Mouse (Mus musculus) kidney, postnatal 4 days (tissue): Measurements from ENCODE around the gene AW011738.

Source experiments
- DNase-seq, 2 experiments: peaks; one replicate each; pipeline ENCODE4 v3.0.0; 2021; ENCODE audit warnings: mixed read lengths in 2 of 2

The AW011738 gene

DNA sequence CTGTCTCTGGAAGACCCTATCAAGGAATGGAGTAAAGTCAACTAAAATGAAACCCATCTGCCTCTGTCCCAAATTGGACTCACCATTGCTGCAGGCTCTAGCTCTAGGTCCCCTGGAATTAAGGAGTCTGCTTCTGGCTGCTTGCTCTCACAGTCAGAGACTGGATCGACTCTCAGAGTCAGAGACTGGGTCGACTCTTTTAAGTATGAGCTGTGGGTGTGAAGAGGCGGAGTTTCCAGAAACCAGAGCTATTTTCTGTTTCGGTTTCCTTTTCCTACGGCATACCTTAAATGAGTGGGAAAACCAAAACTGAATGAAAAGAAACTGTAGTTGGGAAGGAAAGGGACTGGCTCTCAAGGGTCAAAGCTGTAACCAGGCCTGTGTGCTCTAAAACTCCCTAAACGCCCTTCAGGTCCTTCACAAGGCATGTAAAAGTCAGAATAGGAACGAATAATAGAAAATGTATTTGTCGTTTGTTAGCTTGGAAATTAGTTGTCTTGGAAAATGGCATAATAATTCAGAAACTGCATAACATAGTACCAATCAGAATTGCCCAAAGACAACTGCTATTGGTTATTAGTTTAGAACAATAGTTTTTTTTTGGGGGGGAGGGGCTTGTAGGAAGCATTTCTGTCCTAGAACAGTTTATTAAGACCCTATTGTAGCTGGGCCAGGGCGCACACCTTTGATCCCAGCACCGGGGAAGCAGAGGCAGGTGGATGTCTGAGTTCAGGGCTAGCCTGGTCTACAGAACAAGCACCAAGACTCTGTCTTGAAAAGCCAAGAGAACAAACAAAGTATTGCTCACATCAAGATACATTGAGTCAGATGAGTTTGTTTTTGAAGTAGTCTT lies 2.3 kb upstream of the AW011738 start, which contains the start of gene Isg15:
TSS of gene Isg15 (minus strand) at position 196 of the 853 bp plus-strand sequence.
- DNase-seq: no peak

GRCm38 (mm10) chr4:156202462-156202893 lies 626 bp upstream of the AW011738 start:
- DNase-seq: no peak

GRCm38 (mm10) chr4:156203413-156204131 lies 468 bp downstream of the AW011738 start:
- DNase-seq: peak; percentile 59 to 70

DNA sequence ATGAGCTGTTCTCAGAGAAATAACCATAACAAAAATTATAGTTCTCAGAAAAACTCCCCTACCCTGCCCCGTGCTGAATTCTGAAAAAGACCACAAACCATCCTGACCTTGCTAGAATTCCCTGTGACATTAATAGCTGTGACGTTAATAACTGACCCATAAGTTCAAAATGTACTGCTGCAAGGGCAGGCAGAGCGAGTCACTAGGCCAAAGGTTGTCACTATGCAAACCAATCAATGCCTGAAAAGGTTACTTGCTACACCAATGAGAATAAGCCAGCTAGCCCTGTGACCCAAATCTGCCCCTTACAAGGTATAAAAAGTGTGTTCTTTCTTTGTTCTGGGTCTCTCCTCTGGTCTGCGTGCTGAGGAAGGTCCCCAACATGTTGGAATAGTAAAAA lies 5.8 kb downstream of the AW011738 start:
- DNase-seq: no peak

DNA sequence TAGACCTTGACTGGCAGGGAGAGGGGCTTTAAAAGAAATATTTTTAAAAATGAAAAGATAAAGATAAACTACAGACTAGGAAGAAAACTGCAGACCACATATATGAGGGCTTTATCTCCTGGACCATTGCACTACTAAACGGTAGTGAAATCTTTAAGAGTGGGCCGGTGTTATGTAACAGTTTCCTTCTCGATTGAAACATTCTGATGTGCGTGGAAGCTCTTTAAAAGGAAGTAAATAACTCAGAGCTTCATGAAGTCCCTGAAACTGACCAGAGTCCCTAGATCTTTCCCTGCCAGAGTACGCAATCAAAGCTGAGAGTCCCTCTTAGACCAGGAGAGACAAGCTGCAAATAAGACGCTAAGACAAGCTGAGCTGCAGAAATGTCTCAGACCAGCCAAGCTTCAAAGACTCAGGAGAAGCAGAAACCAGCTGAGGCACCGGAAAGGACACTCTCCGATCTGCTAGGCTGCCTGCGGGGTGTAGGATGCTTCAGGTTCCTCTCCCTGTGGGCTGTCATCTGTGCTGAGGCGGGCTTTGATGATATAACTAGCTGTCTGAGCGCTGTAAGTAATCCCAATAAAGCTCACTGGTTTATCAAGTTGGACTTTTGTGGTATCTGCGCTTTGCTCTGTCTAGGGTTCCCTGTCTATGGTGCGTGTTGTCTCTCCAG lies 7.0 kb downstream of the AW011738 start:
- DNase-seq: no peak

GRCm38 (mm10) chr4:156213134-156213533 lies 10.0 kb downstream of the AW011738 start:
- no peak for DNase-seq

GRCm38 (mm10) chr4:156215649-156216048 lies 12.5 kb downstream of the AW011738 start, which contains the start of gene Perm1:
TSS of gene Perm1 (plus strand) at chr4:156215868.
- no peak for DNase-seq

DNA sequence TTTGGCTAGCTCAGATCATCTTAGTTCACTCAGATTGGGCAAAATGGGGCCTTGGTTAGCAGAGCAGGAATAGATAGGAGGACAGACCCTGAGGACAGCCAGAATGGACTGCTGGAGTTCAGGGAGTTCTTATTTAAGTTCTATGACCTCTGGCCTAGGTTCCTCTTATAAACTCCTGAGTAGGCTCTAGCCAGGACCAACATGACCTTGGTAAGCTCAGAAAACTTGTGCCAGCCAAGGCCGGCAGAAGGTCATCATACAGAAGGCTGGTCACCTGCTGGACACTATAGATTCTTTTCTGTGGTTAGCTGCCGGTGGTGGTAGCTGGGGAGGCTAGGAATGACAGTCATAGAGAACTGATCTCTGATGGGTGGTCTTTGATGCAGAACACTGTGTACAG lies 13.1 kb downstream of the AW011738 start:
- DNase-seq: no peak

DNA sequence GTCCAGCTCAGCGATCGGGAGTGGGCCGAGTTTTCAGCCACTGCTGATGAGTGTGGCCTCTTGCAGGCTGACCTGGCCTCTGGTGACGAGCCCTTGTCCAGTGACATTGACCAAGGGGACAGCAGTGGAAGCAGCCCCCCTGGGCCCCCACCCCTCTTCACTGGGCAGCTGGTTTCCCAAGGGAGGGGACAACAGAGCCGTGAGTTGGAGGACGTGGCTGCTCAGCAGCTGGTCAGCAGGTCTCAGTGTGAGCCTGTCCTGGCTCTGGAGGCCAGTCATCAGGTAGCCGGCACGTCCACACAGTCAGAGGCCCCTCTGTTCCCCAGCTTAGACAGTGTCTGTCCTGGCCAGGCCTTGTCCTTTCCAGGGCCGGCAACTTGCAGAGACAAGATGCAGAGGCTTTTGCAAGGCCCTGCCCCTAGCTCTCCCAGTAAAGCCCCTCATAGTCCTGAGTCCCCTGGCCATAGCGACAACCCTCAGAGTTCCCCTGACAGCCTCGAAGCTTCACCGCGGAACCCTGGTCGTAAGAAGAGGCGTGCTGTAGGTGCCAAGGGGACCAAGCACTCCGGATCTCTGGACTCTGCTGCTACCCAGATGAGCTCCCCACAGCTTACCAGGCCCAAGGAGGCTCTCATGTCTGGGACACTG lies 14.0 kb downstream of the AW011738 start:
- no peak for DNase-seq

DNA sequence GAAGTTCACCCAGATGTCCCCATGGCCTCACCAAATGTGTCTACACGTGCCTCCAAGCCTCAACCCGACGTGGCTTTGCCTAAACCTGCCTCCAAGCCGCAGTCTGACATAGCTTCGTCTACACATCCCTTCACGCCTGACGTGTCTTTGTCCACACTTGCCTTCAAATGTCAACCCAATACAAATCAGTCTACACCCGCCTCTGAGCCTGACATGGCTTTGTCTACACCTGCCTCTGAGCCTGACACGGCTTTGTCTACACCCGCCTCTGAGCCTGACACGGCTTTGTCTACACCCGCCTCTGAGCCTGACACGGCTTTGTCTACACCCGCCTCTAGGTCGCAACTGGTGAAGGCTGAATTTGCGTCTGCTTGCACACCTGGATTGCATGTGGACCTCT lies 14.7 kb downstream of the AW011738 start:
- no peak for DNase-seq

GRCm38 (mm10) chr4:156219936-156220335 lies 16.8 kb downstream of the AW011738 start:
- DNase-seq: no peak

GRCm38 (mm10) chr4:156224276-156224675 lies 21.2 kb downstream of the AW011738 start:
- no peak for DNase-seq

DNA sequence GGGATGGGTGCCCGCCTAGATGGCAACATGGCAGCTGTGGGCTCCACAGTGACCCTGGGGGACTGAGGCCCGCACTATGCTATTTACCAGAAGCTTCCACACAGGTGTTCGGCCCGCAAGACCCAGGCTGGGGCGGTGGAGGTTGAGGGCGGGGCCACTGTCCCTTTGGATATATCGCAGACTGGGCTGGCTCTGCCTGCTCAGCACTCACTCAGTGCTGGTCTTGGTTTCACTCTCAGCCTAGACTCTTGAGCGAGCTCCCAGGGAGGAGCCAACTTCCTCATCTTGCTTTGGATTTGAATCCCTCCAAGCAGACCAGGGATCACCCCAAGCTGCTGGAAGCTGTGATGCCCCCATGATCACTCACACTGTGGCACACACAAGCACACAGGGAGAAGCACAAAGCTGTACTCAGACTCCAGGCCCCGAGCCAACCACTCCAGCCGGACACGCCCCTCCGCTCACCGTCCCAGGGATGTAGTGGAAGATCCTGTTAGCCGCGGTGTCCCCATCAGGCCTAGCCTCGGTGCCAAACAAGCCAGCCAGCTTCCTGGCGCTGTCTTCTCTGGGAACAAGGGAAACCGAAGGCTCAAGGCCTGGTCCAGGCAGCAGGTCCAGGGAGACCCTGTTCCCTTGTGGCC lies 24.8 kb downstream of the AW011738 start:
- DNase-seq: peak in 1 of 2 experiments; percentile 46

DNA sequence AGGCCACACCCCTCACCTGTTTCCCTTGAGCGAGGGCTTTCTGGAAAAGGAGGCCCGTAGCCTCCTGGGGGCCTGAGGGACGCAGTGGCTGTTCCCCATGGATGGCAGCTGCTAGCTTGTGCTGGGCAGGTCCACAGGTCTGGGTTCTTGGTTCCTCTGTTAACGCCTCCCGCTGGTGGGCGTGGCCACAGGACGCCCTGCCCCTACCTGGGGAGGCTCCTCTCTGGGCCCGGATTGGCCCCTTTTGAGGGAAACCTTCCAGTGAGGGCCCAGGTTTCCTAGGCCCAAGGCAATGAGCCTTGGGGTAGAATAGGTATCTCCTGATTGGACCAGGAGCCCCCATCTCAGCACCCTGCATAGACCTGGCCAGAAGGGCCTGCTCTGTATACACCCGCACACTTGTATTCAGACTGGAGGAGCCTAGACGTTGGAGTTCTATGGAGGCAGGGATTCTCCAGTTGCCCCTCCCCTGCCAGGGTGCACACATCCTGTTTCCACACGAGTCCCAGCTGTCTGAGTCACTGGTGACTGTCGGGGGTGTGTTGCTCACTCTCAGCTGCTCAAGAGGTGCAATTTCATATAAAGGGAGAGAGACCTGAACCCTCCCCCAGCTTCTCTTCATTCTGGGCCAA lies 25.4 kb downstream of the AW011738 start:
- DNase-seq: peak in 1 of 2 experiments; percentile 52

DNA sequence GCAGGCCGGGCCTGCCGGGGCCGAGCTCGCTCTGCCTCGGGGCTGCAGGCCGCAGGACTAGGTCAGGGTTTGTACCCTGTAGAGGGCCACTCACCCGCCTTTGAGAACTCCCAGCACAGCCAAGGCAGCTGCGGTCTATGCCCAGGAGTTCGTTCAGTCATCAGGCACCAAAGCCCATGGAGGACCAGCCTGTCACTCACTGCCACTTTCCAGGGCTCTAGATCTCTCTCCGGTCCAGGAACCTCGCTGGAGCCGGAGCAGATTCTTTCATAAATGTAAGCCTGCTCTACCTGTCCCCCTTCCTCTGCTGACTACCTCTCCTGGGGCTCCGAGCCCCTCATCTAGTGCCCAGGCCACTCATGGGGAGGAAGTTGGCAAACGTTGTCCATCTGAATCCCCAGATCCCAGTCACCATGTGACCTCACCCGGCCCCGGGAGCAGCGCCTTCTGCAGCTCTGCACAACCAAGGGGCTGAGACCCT lies 31.0 kb downstream of the AW011738 start:
- DNase-seq: peak; percentile 50 to 66

DNA sequence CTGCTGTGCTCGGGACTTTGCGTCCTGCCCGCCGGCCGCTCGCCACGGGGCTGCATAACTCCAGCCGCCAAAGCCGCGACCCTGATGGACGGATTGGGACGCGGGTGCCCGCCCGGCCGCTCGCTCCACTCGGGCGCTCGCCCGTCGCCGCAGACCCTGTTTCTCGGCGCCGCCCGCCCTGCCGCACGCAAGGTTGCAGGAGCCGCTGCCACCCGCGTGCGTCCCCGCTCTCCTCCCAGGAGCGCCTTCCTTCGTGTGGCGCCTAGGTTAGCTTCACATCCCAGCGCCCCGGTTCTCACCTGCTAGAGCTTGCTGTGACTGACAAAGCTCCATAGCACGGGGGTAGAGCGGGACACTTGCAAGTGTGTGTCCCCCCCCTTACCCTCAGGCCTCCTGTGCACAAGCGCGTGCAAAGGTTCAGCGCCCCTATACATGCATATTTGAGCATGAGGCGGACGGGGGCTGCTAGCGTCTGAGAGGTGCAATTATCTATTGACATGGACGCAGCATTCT lies 31.7 kb downstream of the AW011738 start, which contains the start of gene Plekhn1:
TSS of gene Plekhn1 (minus strand) at position 157 of the 513 bp plus-strand sequence.
- DNase-seq: peak; percentile 85 to 91

- DNase-seq: peak in 1 of 2 experiments; percentile 53
Observed at GRCm38 (mm10) chr4:156235360-156235770, 32.3 kb downstream of the AW011738 start.

GRCm38 (mm10) chr4:156235808-156236533 lies 32.9 kb downstream of the AW011738 start, which contains the start of gene Noc2l:
TSS of gene Noc2l (plus strand) at chr4:156236010.
- peak; percentile 94 to 96 for DNase-seq

DNA sequence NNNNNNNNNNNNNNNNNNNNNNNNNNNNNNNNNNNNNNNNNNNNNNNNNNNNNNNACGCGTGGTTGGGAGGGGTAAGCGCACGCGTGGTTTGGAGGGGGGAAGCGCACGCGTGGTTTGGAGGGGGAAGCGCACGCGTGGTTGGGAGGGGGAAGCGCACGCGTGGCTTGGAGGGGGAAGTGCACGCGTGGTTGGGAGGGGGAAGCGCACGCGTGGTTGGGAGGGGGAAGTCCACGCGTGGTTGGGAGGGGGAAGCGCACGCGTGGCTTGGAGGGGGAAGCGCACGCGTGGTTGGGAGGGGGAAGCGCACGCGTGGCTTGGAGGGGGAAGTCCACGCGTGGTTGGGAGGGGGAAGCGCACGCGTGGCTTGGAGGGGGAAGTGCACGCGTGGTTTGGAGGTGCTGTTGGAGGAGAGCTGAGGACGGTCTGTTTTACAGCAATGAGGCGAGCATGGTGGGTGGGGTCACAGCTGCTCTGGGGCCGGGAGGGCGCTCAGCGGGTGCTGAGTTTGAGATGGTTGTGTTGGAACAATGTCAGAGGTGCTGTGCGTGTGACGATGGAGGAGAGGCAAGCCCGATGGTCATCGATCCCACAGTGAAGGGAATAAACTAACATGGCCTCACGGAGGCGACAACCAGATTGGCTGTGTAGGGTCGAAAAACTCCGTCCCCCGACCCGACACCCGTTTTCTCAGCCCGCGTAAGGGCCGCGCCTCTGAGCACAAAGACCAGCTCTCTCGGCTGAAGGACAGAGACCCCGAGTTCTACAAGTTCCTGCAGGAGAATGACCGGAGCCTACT lies 33.7 kb downstream of the AW011738 start:
- no peak for DNase-seq
